Mouse (Mus musculus): ENCODE results near the gene Ccl5. TPM values are rescaled to one million over a fixed set of nuclear protein-coding genes. Genes with fewer than 3 reads are reported as not detected.

Ccl5 gene
- 1.9 TPM for polyA plus RNA-seq (2014; fragmentation: Illumina TruSeq; extraction: RNeasy Lipid Tissue Mini Kit (QIAGEN cat#74804); ENCODE audit: low read depth, low replicate concordance)

GRCm38 (mm10) chr11:83530360-83530759 lies at the start of gene Ccl5:
Gene Ccl5 (minus strand): TSS chr11:83530518.

GRCm38 (mm10) chr11:83578186-83578760 lies 48.0 kb upstream of the Ccl5 start, which contains the start of gene Ccl9:
Gene Ccl9 (minus strand): TSS chr11:83578636.

GRCm38 (mm10) chr11:83522075-83522474 lies 8.2 kb downstream of the Ccl5 start, which contains the start of gene Heatr9:
Gene Heatr9 (minus strand): TSS chr11:83522175.

Other genes starting within 250 kb of the Ccl5 start
- not detected for gene Slfn14, start 243.8 kb downstream of the Ccl5 start, polyA plus RNA-seq (2014; fragmentation: Illumina TruSeq; extraction: RNeasy Lipid Tissue Mini Kit (QIAGEN cat#74804); ENCODE audit: low read depth, low replicate concordance)
- gene Ap2b1, start 231.5 kb downstream of the Ccl5 start, polyA plus RNA-seq (2014; fragmentation: Illumina TruSeq; extraction: RNeasy Lipid Tissue Mini Kit (QIAGEN cat#74804); ENCODE audit: low read depth, low replicate concordance): 42.5 TPM
- 32.8 TPM for gene Pex12, start 227.9 kb downstream of the Ccl5 start, polyA plus RNA-seq (2014; fragmentation: Illumina TruSeq; extraction: RNeasy Lipid Tissue Mini Kit (QIAGEN cat#74804); ENCODE audit: low read depth, low replicate concordance)
- gene Rasl10b, start 121.4 kb downstream of the Ccl5 start, polyA plus RNA-seq (2014; fragmentation: Illumina TruSeq; extraction: RNeasy Lipid Tissue Mini Kit (QIAGEN cat#74804); ENCODE audit: low read depth, low replicate concordance): not detected
- gene Gas2l2, start 101.1 kb downstream of the Ccl5 start, polyA plus RNA-seq (2014; fragmentation: Illumina TruSeq; extraction: RNeasy Lipid Tissue Mini Kit (QIAGEN cat#74804); ENCODE audit: low read depth, low replicate concordance): not detected
- gene 1700020L24Rik, start 92.8 kb downstream of the Ccl5 start, polyA plus RNA-seq (2014; fragmentation: Illumina TruSeq; extraction: RNeasy Lipid Tissue Mini Kit (QIAGEN cat#74804); ENCODE audit: low read depth, low replicate concordance): not detected
- gene Mmp28, start 67.4 kb downstream of the Ccl5 start, polyA plus RNA-seq (2014; fragmentation: Illumina TruSeq; extraction: RNeasy Lipid Tissue Mini Kit (QIAGEN cat#74804); ENCODE audit: low read depth, low replicate concordance): 1.6 TPM
- 241 TPM for gene Taf15, start 57.4 kb downstream of the Ccl5 start, polyA plus RNA-seq (2014; fragmentation: Illumina TruSeq; extraction: RNeasy Lipid Tissue Mini Kit (QIAGEN cat#74804); ENCODE audit: low read depth, low replicate concordance)
- gene Heatr9, start 8.3 kb downstream of the Ccl5 start, polyA plus RNA-seq (2014; fragmentation: Illumina TruSeq; extraction: RNeasy Lipid Tissue Mini Kit (QIAGEN cat#74804); ENCODE audit: low read depth, low replicate concordance): not detected
- 36.0 TPM for gene Ccl9, start 48.1 kb upstream of the Ccl5 start, polyA plus RNA-seq (2014; fragmentation: Illumina TruSeq; extraction: RNeasy Lipid Tissue Mini Kit (QIAGEN cat#74804); ENCODE audit: low read depth, low replicate concordance)
- gene Ccl6, start 62.6 kb upstream of the Ccl5 start, polyA plus RNA-seq (2014; fragmentation: Illumina TruSeq; extraction: RNeasy Lipid Tissue Mini Kit (QIAGEN cat#74804); ENCODE audit: low read depth, low replicate concordance): 1,001 TPM
- not detected for gene Rpl9-ps1, start 115.1 kb upstream of the Ccl5 start, polyA plus RNA-seq (2014; fragmentation: Illumina TruSeq; extraction: RNeasy Lipid Tissue Mini Kit (QIAGEN cat#74804); ENCODE audit: low read depth, low replicate concordance)
- 1.1 TPM for gene Ccl3, start 118.8 kb upstream of the Ccl5 start, polyA plus RNA-seq (2014; fragmentation: Illumina TruSeq; extraction: RNeasy Lipid Tissue Mini Kit (QIAGEN cat#74804); ENCODE audit: low read depth, low replicate concordance)
- not detected for gene Ccl4, start 132.1 kb upstream of the Ccl5 start, polyA plus RNA-seq (2014; fragmentation: Illumina TruSeq; extraction: RNeasy Lipid Tissue Mini Kit (QIAGEN cat#74804); ENCODE audit: low read depth, low replicate concordance)
- 44.3 TPM for gene Wfdc17, start 173.5 kb upstream of the Ccl5 start, polyA plus RNA-seq (2014; fragmentation: Illumina TruSeq; extraction: RNeasy Lipid Tissue Mini Kit (QIAGEN cat#74804); ENCODE audit: low read depth, low replicate concordance)
- gene Wfdc18, start 178.5 kb upstream of the Ccl5 start, polyA plus RNA-seq (2014; fragmentation: Illumina TruSeq; extraction: RNeasy Lipid Tissue Mini Kit (QIAGEN cat#74804); ENCODE audit: low read depth, low replicate concordance): 9.8 TPM
- 1.6 TPM for gene Wfdc21, start 216.4 kb upstream of the Ccl5 start, polyA plus RNA-seq (2014; fragmentation: Illumina TruSeq; extraction: RNeasy Lipid Tissue Mini Kit (QIAGEN cat#74804); ENCODE audit: low read depth, low replicate concordance)
- gene Heatr6, start 223.2 kb upstream of the Ccl5 start, polyA plus RNA-seq (2014; fragmentation: Illumina TruSeq; extraction: RNeasy Lipid Tissue Mini Kit (QIAGEN cat#74804); ENCODE audit: low read depth, low replicate concordance): 5.8 TPM

All from sigmoid colon, adult 10 weeks (tissue).